Mouse (Mus musculus) left cerebral cortex, postnatal 14 days (tissue): ENCODE data around the gene Tbx4. TPM values are rescaled to one million over a fixed set of nuclear protein-coding genes. Genes with fewer than 3 reads are reported as not detected.

Source experiments
- DNase-seq, 2 experiments: peaks; one replicate each; pipeline ENCODE4 v3.0.0; 2021 to 2022; ENCODE audit warnings: low spot score in 2 of 2, mixed read lengths in 1 of 2
- intact Hi-C: fragments of 180-260 bp; cut with DNase I; formaldehyde crosslinking; loops from one replicate; pipeline ENCODE4 v1.15.1; 2025
- total RNA-seq, 2 experiments: library from RNA; stranded (reverse); gene quantifications; 2 replicates each; pipeline ENCODE4 v1.2.3; 2021

Gene Tbx4
- total RNA-seq, 2 experiments from 2014 or later = 0.59 to 0.61 TPM

- intact Hi-C loops = no loop called here
- DNase-seq = no peak
These were observed 7.3 kb downstream of the Tbx4 start for GRCm38 (mm10) chr11:85893400-85894135.

GRCm38 (mm10) chr11:85894136-85894530, 7.9 kb downstream of the Tbx4 start:
- no peak for DNase-seq
- intact Hi-C loops = no loop called here

- intact Hi-C loops = no loop called here
- DNase-seq = no peak
These were observed 8.7 kb downstream of the Tbx4 start for GRCm38 (mm10) chr11:85894731-85895545.

- no peak for DNase-seq
- intact Hi-C loops = no loop called here
These were observed 10.2 kb downstream of the Tbx4 start for GRCm38 (mm10) chr11:85896335-85896985.

- intact Hi-C loops = no loop called here
- DNase-seq = no peak
These were observed 14.1 kb downstream of the Tbx4 start for GRCm38 (mm10) chr11:85900291-85900690.

- intact Hi-C loops = no loop called here
- DNase-seq = no peak
These were observed 23.3 kb downstream of the Tbx4 start for GRCm38 (mm10) chr11:85909514-85909913.

GRCm38 (mm10) chr11:85910133-85910532, 23.9 kb downstream of the Tbx4 start:
- intact Hi-C loops = no loop called here
- DNase-seq = no peak

- intact Hi-C loops = no loop called here
- no peak for DNase-seq
These were observed 27.3 kb downstream of the Tbx4 start for GRCm38 (mm10) chr11:85913506-85913905.

GRCm38 (mm10) chr11:85917091-85917992, 31.1 kb downstream of the Tbx4 start:
- DNase-seq = no peak
- intact Hi-C loops = no loop called here

GRCm38 (mm10) chr11:85917993-85918325, 31.7 kb downstream of the Tbx4 start:
- intact Hi-C loops = no loop called here

GRCm38 (mm10) chr11:85918388-85918940, 32.2 kb downstream of the Tbx4 start:
- intact Hi-C loops = no loop called here
- DNase-seq = no peak

More at GRCm38 (mm10) chr11:85917993-85918325, 31.7 kb downstream of the Tbx4 start:
- DNase-seq = no peak

- peak in 1 of 2 experiments; percentile 7 for DNase-seq
- intact Hi-C loops = no loop called here
These were observed 39.1 kb downstream of the Tbx4 start for GRCm38 (mm10) chr11:85925294-85925743.

- intact Hi-C loops = no loop called here
- peak in 1 of 2 experiments; percentile 7 for DNase-seq
These were observed 40.1 kb downstream of the Tbx4 start for GRCm38 (mm10) chr11:85926287-85926764.

- intact Hi-C loops = no loop called here
- no peak for DNase-seq
These were observed 41.9 kb downstream of the Tbx4 start for GRCm38 (mm10) chr11:85928106-85928505.

- intact Hi-C loops = no loop called here
- DNase-seq = no peak
These were observed 43.4 kb downstream of the Tbx4 start for GRCm38 (mm10) chr11:85929651-85930050.

- intact Hi-C loops = no loop called here
- no peak for DNase-seq
These were observed 55.8 kb downstream of the Tbx4 start for GRCm38 (mm10) chr11:85941785-85942570.

- no peak for DNase-seq
- intact Hi-C loops = no loop called here
These were observed 62.5 kb downstream of the Tbx4 start for GRCm38 (mm10) chr11:85948765-85949164.

GRCm38 (mm10) chr11:85949749-85950148, 63.5 kb downstream of the Tbx4 start:
- intact Hi-C loops = no loop called here
- no peak for DNase-seq
